In the genomic region with DNA sequence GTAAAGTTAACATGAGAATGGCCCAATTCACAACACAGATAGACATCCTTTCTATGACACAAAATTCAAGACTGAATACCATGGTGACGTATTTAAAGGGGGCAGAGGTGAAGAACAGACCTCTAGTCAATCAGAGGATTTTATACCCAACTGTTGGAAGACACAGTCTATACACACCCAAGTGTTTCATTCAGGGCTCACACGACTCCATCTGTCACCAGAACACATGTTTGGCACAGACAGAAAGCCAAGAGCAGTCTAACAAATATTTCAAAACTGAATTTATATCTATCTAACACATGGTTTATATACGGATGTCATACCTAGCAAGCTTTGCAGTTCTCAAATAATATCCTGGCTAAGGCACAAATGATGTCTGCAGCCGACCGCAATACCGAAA, we compare ENCODE assay signal across 30 mouse cellular contexts. TPM values are rescaled to one million over a fixed set of nuclear protein-coding genes. Genes with fewer than 3 reads are reported as not detected.
A peak's percentile ranks its signal among the peaks of the same experiment; 100 is the strongest.
DNase-seq lines count a peak whose midpoint lies in the region; ATAC-seq and TF ChIP-seq lines count a peak whose summit lies in the region.
"Had no signal": no experiment of that assay in that cellular context is flagged by ENCODE, and none has a peak within 500 bp of the region (broad histone marks: within the 10 kb centered on the region; RNA-seq: fewer than 3 reads in every experiment).

No protein-coding gene starts in this region.

- peaks cover 24% of the 10 kb centered on the region for H3K4me1 ChIP-seq in forebrain, embryonic 15.5 days
- H3K4me1 ChIP-seq in forebrain, embryonic 10.5 days, result no peaks in the 10 kb centered on the region
- H3K4me1 ChIP-seq in lung, embryonic 16.5 days (replicated peaks; ENCODE audit: control insufficient read depth, insufficient read depth, low read length), result peaks cover 23% of the 10 kb centered on the region
- peaks cover 11% of the 10 kb centered on the region; the same call in 1 of the 2 replicates for H3K4me1 ChIP-seq in lung, postnatal 0 days (ENCODE audit: insufficient read depth, low read depth, low read length)
- H3K4me1 ChIP-seq: hindbrain, embryonic 15.5 days; liver, embryonic 15.5 days; neural tube, embryonic 13.5 days had no signal

- H3K27ac ChIP-seq in forebrain, embryonic 15.5 days (replicated peaks), result no peak overlapping the region
- H3K27ac ChIP-seq in forebrain, embryonic 10.5 days, result no peak overlapping the region
- H3K27ac ChIP-seq in layer of hippocampus, adult 2 months, result no peak overlapping the region
- H3K27ac ChIP-seq in lung, embryonic 16.5 days (ENCODE audit: low read length), result no peak overlapping the region
- no peak overlapping the region for H3K27ac ChIP-seq in lung, postnatal 0 days (ENCODE audit: low read length)
- H3K27ac ChIP-seq: embryonic facial prominence, embryonic 15.5 days; hindbrain, embryonic 10.5 days; hindbrain, embryonic 15.5 days; kidney, embryonic 15.5 days; liver, embryonic 15.5 days; lung, embryonic 15.5 days; macrophage; midbrain, embryonic 13.5 days; neural tube, embryonic 13.5 days had no signal

- H3K9ac ChIP-seq in forebrain, embryonic 15.5 days (replicated peaks), result no peak overlapping the region
- no peak overlapping the region for H3K9ac ChIP-seq in lung, embryonic 16.5 days (ENCODE audit: low read length)
- no peak overlapping the region for H3K9ac ChIP-seq in lung, postnatal 0 days (replicated peaks; ENCODE audit: low read depth)
- H3K9ac ChIP-seq: embryonic facial prominence, embryonic 15.5 days; hindbrain, embryonic 15.5 days; kidney, embryonic 15.5 days; liver, embryonic 15.5 days; lung, embryonic 15.5 days; midbrain, embryonic 13.5 days; neural tube, embryonic 13.5 days had no signal

- 60% methylated on average over 6 of the region's 6 CpGs for WGBS in forebrain, embryonic 15.5 days
- WGBS in forebrain, embryonic 10.5 days, result 91% methylated on average over 6 of the region's 6 CpGs
- 59% methylated on average over 6 of the region's 6 CpGs for WGBS in lung, embryonic 16.5 days
- WGBS in lung, postnatal 0 days, result 66% methylated on average over 6 of the region's 6 CpGs

- DNase-seq in forebrain, embryonic 10.5 days (ENCODE audit: extremely low spot score, low spot score), result no peak
- DNase-seq in layer of hippocampus, adult 2 months (ENCODE audit: low spot score in 2 of 2), result peak; percentile 24 to 39
- no peak for DNase-seq in layer of hippocampus, adult 9-10 months (ENCODE audit: low spot score)
- no peak for DNase-seq in lung, postnatal 0 days (ENCODE audit: low spot score)
- no peak for DNase-seq in spleen, postnatal 14 days (ENCODE audit: low spot score in 2 of 2)
- DNase-seq: adrenal gland, postnatal 10 days; cerebellum, adult 18-20 months; cerebellum, postnatal 10 days; gastrocnemius, postnatal 10 days; heart, postnatal 14 days; kidney, adult 18-20 months; kidney, postnatal 25 days; left cerebral cortex, postnatal 4 days; right cerebral cortex, postnatal 4 days; thymus, adult 2 months; thymus, postnatal 4 days had no signal

- no peak for TF ChIP-seq CTCF in layer of hippocampus, adult 2 months (conservative IDR thresholded peaks at IDR 0.05)
- TF ChIP-seq CTCF in lung, postnatal 0 days (IDR thresholded peaks at IDR 0.05), result no peak

- no peaks in the 10 kb centered on the region for H3K9me3 ChIP-seq in forebrain, embryonic 15.5 days
- peaks cover under 1% of the 10 kb centered on the region; the same call in 1 of the 2 replicates for H3K9me3 ChIP-seq in forebrain, embryonic 10.5 days
- no peaks in the 10 kb centered on the region for H3K9me3 ChIP-seq in lung, embryonic 16.5 days (ENCODE audit: control insufficient read depth, low read length)
- H3K9me3 ChIP-seq in lung, postnatal 0 days (ENCODE audit: low read length), result no peaks in the 10 kb centered on the region; the same call in 1 of the 2 replicates
- H3K9me3 ChIP-seq: embryonic facial prominence, embryonic 15.5 days; hindbrain, embryonic 15.5 days; kidney, embryonic 15.5 days; liver, embryonic 15.5 days; lung, embryonic 15.5 days; midbrain, embryonic 13.5 days; neural tube, embryonic 13.5 days had no signal

- H3K4me2 ChIP-seq in forebrain, embryonic 15.5 days (replicated peaks), result no peak overlapping the region
- no peak overlapping the region for H3K4me2 ChIP-seq in lung, embryonic 16.5 days (ENCODE audit: low read depth, low read length)
- H3K4me2 ChIP-seq in lung, postnatal 0 days (replicated peaks; ENCODE audit: low read depth, low read length), result no peak overlapping the region
- H3K4me2 ChIP-seq: embryonic facial prominence, embryonic 15.5 days; hindbrain, embryonic 15.5 days; kidney, embryonic 15.5 days; liver, embryonic 15.5 days; lung, embryonic 15.5 days; midbrain, embryonic 13.5 days; neural tube, embryonic 13.5 days had no signal

- ATAC-seq in forebrain, embryonic 15.5 days (replicated peaks), result 0 out of 2 replicates have a peak, but pooled peaks have one; percentile 51
- ATAC-seq in lung, embryonic 16.5 days (ENCODE audit: low read depth), result 0 out of 2 replicates have a peak, but pooled peaks have one; percentile 18
- ATAC-seq in lung, postnatal 0 days, result no peak
- ATAC-seq: inflammation-experienced regulatory T-cells, adult 6 months; midbrain, embryonic 13.5 days; Patski had no signal

- H3K27me3 ChIP-seq in forebrain, embryonic 15.5 days, result no peaks in the 10 kb centered on the region
- no peaks in the 10 kb centered on the region for H3K27me3 ChIP-seq in forebrain, embryonic 10.5 days (ENCODE audit: poor library complexity, severe bottlenecking)
- H3K27me3 ChIP-seq in lung, embryonic 16.5 days (ENCODE audit: control insufficient read depth, insufficient read depth, low read depth, low read length), result no peaks in the 10 kb centered on the region
- H3K27me3 ChIP-seq in lung, postnatal 0 days (replicated peaks; ENCODE audit: insufficient read depth, low read length), result no peaks in the 10 kb centered on the region
- H3K27me3 ChIP-seq: embryonic facial prominence, embryonic 15.5 days; hindbrain, embryonic 15.5 days; kidney, embryonic 15.5 days; liver, embryonic 15.5 days; lung, embryonic 15.5 days; midbrain, embryonic 13.5 days; neural tube, embryonic 13.5 days; Patski had no signal

- no peaks in the 10 kb centered on the region for H3K36me3 ChIP-seq in forebrain, embryonic 15.5 days
- H3K36me3 ChIP-seq in forebrain, embryonic 10.5 days (replicated peaks), result no peaks in the 10 kb centered on the region
- peaks cover 3% of the 10 kb centered on the region for H3K36me3 ChIP-seq in lung, embryonic 16.5 days (ENCODE audit: control insufficient read depth, insufficient read depth, low read length)
- H3K36me3 ChIP-seq in lung, postnatal 0 days (ENCODE audit: insufficient read depth, low read length), result no peaks in the 10 kb centered on the region
- H3K36me3 ChIP-seq: embryonic facial prominence, embryonic 15.5 days; hindbrain, embryonic 10.5 days; hindbrain, embryonic 15.5 days; kidney, embryonic 15.5 days; liver, embryonic 15.5 days; midbrain, embryonic 13.5 days; neural tube, embryonic 13.5 days had no signal

- no peak overlapping the region for H3K4me3 ChIP-seq in forebrain, embryonic 15.5 days
- H3K4me3 ChIP-seq in forebrain, embryonic 10.5 days, result no peak overlapping the region
- H3K4me3 ChIP-seq in layer of hippocampus, adult 2 months, result no peak overlapping the region
- H3K4me3 ChIP-seq in lung, embryonic 16.5 days (ENCODE audit: low read length), result no peak overlapping the region
- no peak overlapping the region for H3K4me3 ChIP-seq in lung, postnatal 0 days (ENCODE audit: low read depth, low read length)
- H3K4me3 ChIP-seq: embryonic facial prominence, embryonic 15.5 days; hindbrain, embryonic 10.5 days; hindbrain, embryonic 15.5 days; kidney, embryonic 15.5 days; liver, embryonic 15.5 days; lung, embryonic 15.5 days; midbrain, embryonic 13.5 days; neural tube, embryonic 13.5 days had no signal

- TF ChIP-seq EP300 in lung, postnatal 0 days (IDR thresholded peaks at IDR 0.05), result no peak

RNA-seq across cellular contexts. Expression of gene Adam12, which starts 41.8 kb away (rescaled TPM):
- polyA plus RNA-seq in forebrain, embryonic 15.5 days (2015; fragmentation: Nextera tagmentation; extraction: Ambion mirVana), result 2.3 and 2.8 TPM in 2 replicates
- polyA plus RNA-seq in forebrain, embryonic 10.5 days (2016; fragmentation: Nextera tagmentation; extraction: Ambion mirVana), result 0.93 and 1.1 TPM in 2 replicates
- 1 to 10 TPM; 7.8 to 9.0 TPM for total RNA-seq in layer of hippocampus, adult 2 months (2021)
- 15.3 and 15.7 TPM in 2 replicates for polyA plus RNA-seq in lung, embryonic 16.5 days (2015; fragmentation: Nextera tagmentation; extraction: Ambion mirVana)
- 2.5 and 2.6 TPM in 2 replicates for polyA plus RNA-seq in lung, postnatal 0 days (2015; fragmentation: Nextera tagmentation; extraction: Ambion mirVana)
- total RNA-seq: MEL had no signal
- polyA plus RNA-seq: macrophage had no signal

Comparison
In these comparisons a context has a peak if more than half of its experiments do, and no peak if none do; other contexts are left out.
1. DNase-seq: peak in layer of hippocampus, adult 2 months (2 of 2); none in forebrain, embryonic 10.5 days (single experiment), layer of hippocampus, adult 9-10 months (single experiment), lung, postnatal 0 days (single experiment) and spleen, postnatal 14 days (0 of 2).